Mouse (Mus musculus) retina, postnatal 1 day (tissue): Measurements from ENCODE around the gene Cygb.
A peak's percentile ranks its signal among the peaks of the same experiment; 100 is the strongest.

Experiments
- DNase-seq: peaks from one replicate; pipeline ENCODE4 v3.0.0-alpha.2; 2012

The Cygb gene

DNA sequence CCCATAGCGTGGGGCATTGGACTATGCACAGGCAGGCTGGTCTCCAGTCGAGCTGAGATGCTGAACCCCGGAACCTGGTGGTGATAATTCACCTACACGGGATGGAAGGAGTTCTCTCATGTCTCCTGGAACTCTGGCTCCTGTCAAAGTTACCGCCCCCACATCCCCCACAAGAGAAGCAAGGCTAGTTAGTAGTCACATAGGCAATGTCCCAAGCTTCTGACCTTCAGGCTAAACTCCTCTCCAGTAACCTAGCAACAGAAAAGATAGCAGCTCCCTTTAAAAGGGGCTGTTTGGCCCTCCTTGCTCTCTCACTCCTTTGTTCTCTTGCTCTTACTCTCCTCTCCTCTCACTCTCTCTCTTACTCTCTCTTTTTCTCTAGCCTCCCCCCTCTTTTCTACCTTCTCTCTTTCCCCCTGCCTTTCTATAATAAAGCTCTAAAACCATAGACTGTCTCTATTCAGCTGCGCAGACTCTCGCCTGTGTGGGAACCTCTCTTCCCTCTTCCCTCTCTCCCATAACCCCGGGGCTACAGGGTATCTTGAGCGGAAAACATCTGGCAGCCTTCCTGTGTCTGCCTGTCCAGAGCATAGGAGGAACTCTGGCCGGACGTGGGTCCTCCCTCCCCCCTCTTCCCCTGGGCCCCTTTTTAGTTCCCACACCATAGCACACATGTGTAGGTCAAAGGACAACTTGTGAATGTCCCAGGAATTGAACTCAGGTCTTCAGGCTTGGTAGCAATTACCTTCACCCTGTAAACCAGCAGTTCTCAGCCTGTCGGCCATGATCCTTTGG lies 23.7 kb downstream of the Cygb start:
- DNase-seq: no peak

- DNase-seq: no peak
These were observed 24.6 kb downstream of the Cygb start for GRCm38 (mm10) chr11:116629472-116629871.

DNA sequence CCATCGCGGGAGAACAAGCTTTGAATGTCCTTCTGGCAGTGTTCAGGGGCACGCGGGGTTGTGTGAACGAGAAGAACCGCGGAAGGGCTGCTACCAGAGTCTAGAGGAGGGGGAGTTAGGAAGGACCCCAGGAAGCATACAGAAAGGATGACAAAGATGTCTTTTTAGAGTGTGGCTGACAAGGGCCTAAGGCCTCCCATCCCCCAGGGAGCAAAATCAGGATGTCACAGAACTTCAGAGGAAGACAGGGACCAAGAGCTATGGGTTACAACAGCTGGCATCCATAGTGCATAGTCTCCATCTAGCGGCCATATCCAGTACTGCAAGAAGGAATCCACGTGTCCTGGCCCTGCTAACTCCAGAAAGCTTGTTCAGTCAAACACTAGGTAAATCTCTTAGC lies 25.4 kb downstream of the Cygb start:
- peak; percentile 94 for DNase-seq

GRCm38 (mm10) chr11:116627072-116628020 lies 26.8 kb downstream of the Cygb start:
- peak; percentile 57 for DNase-seq

- DNase-seq: no peak
These were observed 27.6 kb downstream of the Cygb start, which contains the start of gene Rhbdf2 for GRCm38 (mm10) chr11:116626299-116627071. TSS of gene Rhbdf2 (minus strand) at chr11:116627019.

- DNase-seq: peak; percentile 66
These were observed 28.8 kb downstream of the Cygb start for GRCm38 (mm10) chr11:116625081-116626000.

DNA sequence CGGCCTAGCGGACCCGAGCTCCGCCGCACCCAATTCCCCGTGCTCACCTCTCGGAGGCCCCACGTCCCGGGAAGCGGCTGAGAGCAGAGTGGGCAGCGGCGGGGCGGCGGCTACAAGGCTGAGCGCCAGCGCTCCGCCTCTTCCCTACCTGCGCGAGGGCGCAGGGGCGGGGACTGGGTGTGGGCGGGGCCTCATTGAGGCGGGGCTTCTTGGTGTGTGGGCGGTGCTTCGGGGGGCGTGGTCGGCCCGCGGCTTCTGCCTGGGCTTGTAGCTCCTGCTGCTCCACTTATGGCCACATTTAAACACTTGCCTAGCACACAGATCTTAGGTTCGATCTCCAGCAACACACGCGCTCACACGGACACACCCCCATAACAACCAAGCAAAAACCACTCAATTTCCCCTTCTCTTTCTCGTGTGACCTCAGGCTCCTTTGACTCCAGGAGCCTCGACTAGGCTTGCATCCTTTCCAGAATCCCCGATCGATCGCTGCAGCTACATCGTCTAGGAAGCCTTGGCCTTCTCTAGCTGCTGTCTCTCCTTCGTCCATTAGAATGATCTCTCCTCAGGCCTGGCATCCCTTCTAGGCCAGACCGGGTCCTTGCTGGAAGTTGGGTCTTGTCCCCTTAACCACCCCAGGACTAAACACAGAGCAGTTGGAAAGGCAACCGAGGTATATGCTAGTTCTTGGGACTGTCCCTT lies 29.8 kb downstream of the Cygb start:
- DNase-seq: peak; percentile 83

DNA sequence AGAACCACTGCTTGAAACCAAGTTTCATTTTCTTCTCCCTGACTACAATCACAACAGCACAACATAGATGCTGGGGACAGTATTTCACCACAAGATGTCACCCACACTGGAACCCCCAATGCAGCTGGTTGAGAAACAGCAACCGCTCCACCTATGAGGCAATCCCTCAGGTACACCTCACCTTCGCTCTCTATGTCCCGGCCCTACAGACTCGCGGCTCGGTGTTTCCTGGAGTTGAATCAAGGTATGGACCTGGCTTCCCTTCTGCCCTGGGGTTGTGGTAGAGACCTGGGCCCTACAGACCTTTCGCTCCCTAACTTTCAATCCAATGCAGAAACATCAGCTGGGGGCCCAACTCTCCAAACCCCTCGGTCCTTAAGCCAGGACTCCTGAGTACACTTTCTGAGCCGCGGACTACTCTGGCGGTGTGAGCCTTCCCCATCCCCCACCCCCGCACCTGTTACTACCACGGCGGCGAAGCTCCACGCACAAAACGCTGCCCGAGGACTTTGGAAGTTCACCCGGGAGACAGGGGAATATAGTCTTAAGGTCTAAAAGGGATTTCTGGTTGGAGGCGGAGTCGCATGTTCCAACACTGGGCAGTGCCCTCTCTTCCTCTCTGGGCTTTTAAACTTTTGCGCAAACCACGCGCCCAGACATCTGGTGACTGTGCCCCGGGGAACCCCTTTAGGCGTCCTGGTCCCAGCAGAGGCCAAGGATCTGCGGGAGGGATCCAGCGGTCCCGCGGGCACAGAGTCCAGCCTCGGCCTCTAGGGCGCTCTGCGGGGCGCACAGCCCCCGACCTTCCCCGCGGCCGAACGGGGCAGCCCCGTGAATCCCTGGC lies 30.6 kb downstream of the Cygb start:
- DNase-seq: no peak

- peak; percentile 40 for DNase-seq
These were observed 32.8 kb downstream of the Cygb start for GRCm38 (mm10) chr11:116621258-116621704.

- DNase-seq: no peak
These were observed 33.4 kb downstream of the Cygb start for GRCm38 (mm10) chr11:116620559-116621253.

DNA sequence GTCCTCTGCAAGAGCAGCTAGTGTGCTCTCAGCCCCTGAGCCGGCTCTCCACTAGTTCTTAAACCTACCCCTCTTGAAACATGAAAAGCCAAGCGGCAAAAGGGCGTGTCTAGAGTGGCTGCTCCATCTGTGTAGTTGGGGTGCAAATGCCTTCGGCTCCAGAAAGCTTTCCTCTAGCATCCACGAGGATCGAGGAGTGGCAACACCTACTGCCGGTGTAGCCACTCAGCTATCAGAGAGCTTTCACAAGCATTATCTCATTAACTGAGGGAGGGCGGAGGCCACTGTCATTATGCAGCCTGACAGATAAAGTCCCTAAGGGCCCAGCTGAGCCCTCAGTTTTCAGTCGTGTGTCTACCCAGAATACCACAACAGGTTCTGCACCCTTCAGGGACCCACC lies 34.0 kb downstream of the Cygb start:
- DNase-seq: peak; percentile 41

DNA sequence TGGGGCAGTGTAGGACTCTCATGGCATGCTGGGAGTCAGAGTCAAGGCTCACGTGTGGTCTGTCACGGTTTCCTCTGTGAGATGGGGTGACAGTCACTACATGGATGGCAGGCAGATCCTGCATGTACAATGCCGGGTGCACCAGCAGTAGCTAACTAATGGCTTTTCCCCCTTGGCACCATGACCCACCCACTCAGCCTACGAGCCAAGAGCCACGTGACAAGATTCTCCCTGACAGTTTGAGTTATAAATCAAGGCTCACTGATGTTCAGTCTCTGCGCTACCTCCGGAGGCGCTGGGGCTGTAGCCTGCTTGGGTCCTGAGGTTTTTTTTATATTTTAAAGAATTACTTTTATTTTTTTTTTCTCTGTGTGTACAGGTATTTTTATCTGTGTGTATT lies 34.6 kb downstream of the Cygb start:
- DNase-seq: peak; percentile 62

DNA sequence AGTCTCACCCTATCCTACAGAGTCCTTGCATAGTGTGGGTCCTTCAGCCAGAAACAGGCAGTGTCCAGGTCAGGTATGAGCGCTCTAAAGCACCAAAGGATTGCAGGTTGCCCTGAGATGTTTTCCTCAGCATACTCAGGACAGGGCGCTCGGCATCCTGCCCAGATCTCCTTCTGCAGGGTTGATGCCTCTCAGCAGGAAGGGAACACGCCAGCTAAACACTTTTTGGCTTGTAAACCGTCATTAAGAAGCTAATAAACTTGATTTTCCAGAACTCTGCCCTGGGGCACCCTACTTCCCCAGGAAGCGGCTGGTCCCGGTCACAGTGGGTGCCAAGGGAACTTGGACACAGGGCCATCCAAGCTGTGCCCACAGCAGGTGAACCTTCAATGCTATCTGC lies 35.0 kb downstream of the Cygb start:
- DNase-seq: no peak

- no peak for DNase-seq
These were observed 35.4 kb downstream of the Cygb start for GRCm38 (mm10) chr11:116618666-116619065.

DNA sequence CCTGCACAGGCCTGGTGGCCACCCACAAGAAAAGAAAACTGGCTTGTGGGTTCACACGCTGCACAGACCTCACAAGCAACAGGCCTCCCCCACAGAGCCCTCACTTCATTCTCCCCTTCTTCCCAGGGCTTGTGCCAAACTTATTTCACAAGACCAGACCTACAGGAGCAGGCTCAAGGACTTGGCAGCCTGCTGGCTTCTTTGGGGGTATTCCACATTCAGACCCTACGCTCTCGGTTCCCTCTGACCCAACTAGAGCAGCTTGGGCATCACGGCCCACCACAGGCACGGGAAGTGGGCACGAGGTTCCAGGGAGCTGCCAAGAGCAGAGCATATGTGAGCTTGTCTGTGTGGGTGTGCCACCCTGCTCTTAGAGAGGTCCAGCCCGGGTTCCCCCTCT lies 36.5 kb downstream of the Cygb start:
- no peak for DNase-seq

GRCm38 (mm10) chr11:116616438-116617118 lies 37.5 kb downstream of the Cygb start:
- no peak for DNase-seq

- peak; percentile 88 for DNase-seq
These were observed 38.2 kb downstream of the Cygb start for GRCm38 (mm10) chr11:116615735-116616437.

- DNase-seq: no peak
These were observed 40.9 kb downstream of the Cygb start for GRCm38 (mm10) chr11:116613234-116613633.
